ENCODE assay signal across 8 mouse cellular contexts in genomic region chr3:51388904-51389303, GRCm38 (mm10). TPM values are rescaled to one million over a fixed set of nuclear protein-coding genes. Genes with fewer than 3 reads are reported as not detected.
DNase-seq lines count a peak whose midpoint lies in the region; ATAC-seq lines count a peak whose summit lies in the region.

No protein-coding gene starts in this region.

- 3% methylated on average over 13 of the region's 13 CpGs for WGBS in kidney, embryonic 15.5 days
- WGBS in embryonic facial prominence, embryonic 15.5 days = 11% methylated on average over 13 of the region's 13 CpGs
- WGBS in limb, embryonic 12.5 days = 8% methylated on average over 13 of the region's 13 CpGs
- WGBS in neural tube, embryonic 11.5 days = 3% methylated on average over 13 of the region's 13 CpGs

- no peaks in the 10 kb centered on the region for H3K36me3 ChIP-seq in kidney, embryonic 15.5 days
- H3K36me3 ChIP-seq in embryonic facial prominence, embryonic 15.5 days = no peaks in the 10 kb centered on the region
- H3K36me3 ChIP-seq in limb, embryonic 12.5 days = no peaks in the 10 kb centered on the region
- no peaks in the 10 kb centered on the region for H3K36me3 ChIP-seq in neural tube, embryonic 11.5 days (ENCODE audit: control insufficient read depth, insufficient read depth, low read length)

- H3K4me1 ChIP-seq in kidney, embryonic 15.5 days = peaks cover 7% of the 10 kb centered on the region
- H3K4me1 ChIP-seq in embryonic facial prominence, embryonic 15.5 days = peaks cover 6% of the 10 kb centered on the region; the same call in 1 of the 2 replicates
- no peaks in the 10 kb centered on the region; the same call in 1 of the 2 replicates for H3K4me1 ChIP-seq in limb, embryonic 12.5 days (replicated peaks)
- no peaks in the 10 kb centered on the region for H3K4me1 ChIP-seq in neural tube, embryonic 11.5 days (ENCODE audit: control insufficient read depth, insufficient read depth, low read length)

- H3K9ac ChIP-seq in kidney, embryonic 15.5 days = 0 out of 2 replicates have a peak overlapping the region, but pooled peaks have one; percentile 23
- no peak overlapping the region for H3K9ac ChIP-seq in embryonic facial prominence, embryonic 15.5 days
- peak overlapping the region; percentile 44 for H3K9ac ChIP-seq in limb, embryonic 12.5 days (replicated peaks)
- no peak overlapping the region; the same call in 1 of the 2 replicates for H3K9ac ChIP-seq in neural tube, embryonic 11.5 days (ENCODE audit: low read length)

- peak overlapping the region; percentile 26 for H3K4me3 ChIP-seq in kidney, embryonic 15.5 days (replicated peaks)
- peak overlapping the region; percentile 13; the same call in 1 of the 2 replicates for H3K4me3 ChIP-seq in embryonic facial prominence, embryonic 15.5 days (replicated peaks)
- H3K4me3 ChIP-seq in limb, embryonic 12.5 days (replicated peaks) = peak overlapping the region; percentile 27
- no peak overlapping the region for H3K4me3 ChIP-seq in neural tube, embryonic 11.5 days (ENCODE audit: low read depth, low read length)

- intact Hi-C loops in left cerebral cortex, postnatal 14 days (cut with DNase I) = no loop called here

- no peak overlapping the region for H3K27ac ChIP-seq in kidney, embryonic 15.5 days
- H3K27ac ChIP-seq in embryonic facial prominence, embryonic 15.5 days (replicated peaks) = no peak overlapping the region
- no peak overlapping the region for H3K27ac ChIP-seq in limb, embryonic 12.5 days
- H3K27ac ChIP-seq in neural tube, embryonic 11.5 days (ENCODE audit: low read depth, low read length) = no peak overlapping the region

- peak overlapping the region; percentile 53 for H3K4me2 ChIP-seq in kidney, embryonic 15.5 days
- H3K4me2 ChIP-seq in embryonic facial prominence, embryonic 15.5 days (replicated peaks) = peak overlapping the region; percentile 39
- H3K4me2 ChIP-seq in limb, embryonic 12.5 days = peak overlapping the region; percentile 55
- H3K4me2 ChIP-seq in neural tube, embryonic 11.5 days (ENCODE audit: low read depth) = peak overlapping the region; percentile 12

- no peak for DNase-seq in kidney, postnatal 36 days
- DNase-seq in neural tube, embryonic 11.5 days (ENCODE audit: low spot score) = no peak
- DNase-seq in urinary bladder, postnatal 4 days (ENCODE audit: low spot score in 2 of 2) = no peak
- DNase-seq in left cerebral cortex, postnatal 14 days (ENCODE audit: low spot score in 2 of 2) = no peak
- no peak for DNase-seq in adrenal gland, adult 2 months

- no peaks in the 10 kb centered on the region for H3K9me3 ChIP-seq in kidney, embryonic 15.5 days (replicated peaks)
- no peaks in the 10 kb centered on the region for H3K9me3 ChIP-seq in embryonic facial prominence, embryonic 15.5 days (replicated peaks)
- no peaks in the 10 kb centered on the region for H3K9me3 ChIP-seq in limb, embryonic 12.5 days
- H3K9me3 ChIP-seq in neural tube, embryonic 11.5 days (ENCODE audit: control insufficient read depth, low read length) = no peaks in the 10 kb centered on the region

- ATAC-seq in kidney, embryonic 15.5 days (replicated peaks; ENCODE audit: low FRiP score) = peak; percentile 74
- no peak for ATAC-seq in embryonic facial prominence, embryonic 15.5 days (ENCODE audit: insufficient number of reproducible peaks, low FRiP score, low TSS enrichment, low read depth)
- no peak for ATAC-seq in limb, embryonic 12.5 days (ENCODE audit: insufficient number of reproducible peaks, insufficient read depth, low FRiP score, low TSS enrichment, low read depth)
- ATAC-seq in neural tube, embryonic 11.5 days (ENCODE audit: insufficient read depth, low FRiP score, low TSS enrichment) = no peak

- peaks cover 14% of the 10 kb centered on the region; the same call in 1 of the 2 replicates for H3K27me3 ChIP-seq in kidney, embryonic 15.5 days
- H3K27me3 ChIP-seq in embryonic facial prominence, embryonic 15.5 days = no peaks in the 10 kb centered on the region
- peaks cover 15% of the 10 kb centered on the region for H3K27me3 ChIP-seq in limb, embryonic 12.5 days
- H3K27me3 ChIP-seq in neural tube, embryonic 11.5 days (ENCODE audit: control insufficient read depth, insufficient read depth, low read length) = no peaks in the 10 kb centered on the region

RNA-seq across cellular contexts. Expression of gene Mgarp, which starts 7.6 kb away (rescaled TPM):
- polyA plus RNA-seq in kidney, embryonic 15.5 days (2015; fragmentation: Nextera tagmentation; extraction: Ambion mirVana) = 5.3 and 11.4 TPM in 2 replicates
- polyA plus RNA-seq in embryonic facial prominence, embryonic 15.5 days (2015; fragmentation: Nextera tagmentation; extraction: Ambion mirVana) = 4.8 and 5.7 TPM in 2 replicates
- 3.8 and 4.8 TPM in 2 replicates for polyA plus RNA-seq in limb, embryonic 12.5 days (2016; fragmentation: Nextera tagmentation; extraction: Ambion mirVana)
- polyA plus RNA-seq in neural tube, embryonic 11.5 days (2014; fragmentation: Nextera tagmentation; extraction: Ambion mirVana) = 4.2 and 6.7 TPM in 2 replicates
- total RNA-seq in left cerebral cortex, postnatal 14 days (2021) = not detected
- total RNA-seq in adrenal gland, adult 2 months (2021) = 1,000 to 10,000 TPM in 1 of 2 experiments, 100 to 1,000 TPM in 1; 689 to 1,037 TPM
- polyA plus RNA-seq in adrenal gland, adult 2 months (2012; rRNA removed) = 297 and 312 TPM in 2 replicates

RNA-seq across cellular contexts. Expression of gene Ndufc1, which starts 19.9 kb away (rescaled TPM):
- 771 and 842 TPM in 2 replicates for polyA plus RNA-seq in kidney, embryonic 15.5 days (2015; fragmentation: Nextera tagmentation; extraction: Ambion mirVana)
- polyA plus RNA-seq in embryonic facial prominence, embryonic 15.5 days (2015; fragmentation: Nextera tagmentation; extraction: Ambion mirVana) = 613 and 635 TPM in 2 replicates
- polyA plus RNA-seq in limb, embryonic 12.5 days (2016; fragmentation: Nextera tagmentation; extraction: Ambion mirVana) = 737 and 751 TPM in 2 replicates
- 654 and 724 TPM in 2 replicates for polyA plus RNA-seq in neural tube, embryonic 11.5 days (2014; fragmentation: Nextera tagmentation; extraction: Ambion mirVana)
- 100 to 1,000 TPM; 343 to 354 TPM for total RNA-seq in left cerebral cortex, postnatal 14 days (2021)
- total RNA-seq in adrenal gland, adult 2 months (2021) = 100 to 1,000 TPM; 705 to 794 TPM
- polyA plus RNA-seq in adrenal gland, adult 2 months (2012; rRNA removed) = 237 and 341 TPM in 2 replicates

RNA-seq across cellular contexts. Expression of gene Naa15, which starts 26.0 kb away (rescaled TPM):
- 52.3 and 54.6 TPM in 2 replicates for polyA plus RNA-seq in kidney, embryonic 15.5 days (2015; fragmentation: Nextera tagmentation; extraction: Ambion mirVana)
- polyA plus RNA-seq in embryonic facial prominence, embryonic 15.5 days (2015; fragmentation: Nextera tagmentation; extraction: Ambion mirVana) = 40.6 and 41.4 TPM in 2 replicates
- 60.5 and 60.6 TPM in 2 replicates for polyA plus RNA-seq in limb, embryonic 12.5 days (2016; fragmentation: Nextera tagmentation; extraction: Ambion mirVana)
- 46.8 and 51.7 TPM in 2 replicates for polyA plus RNA-seq in neural tube, embryonic 11.5 days (2014; fragmentation: Nextera tagmentation; extraction: Ambion mirVana)
- 10 to 100 TPM; 39.8 to 46.5 TPM for total RNA-seq in left cerebral cortex, postnatal 14 days (2021)
- 10 to 100 TPM; 39.5 to 63.8 TPM for total RNA-seq in adrenal gland, adult 2 months (2021)
- polyA plus RNA-seq in adrenal gland, adult 2 months (2012; rRNA removed) = 0.46 and 0.59 TPM in 2 replicates

RNA-seq across cellular contexts. Expression of gene Elf2, which starts 48.4 kb away (rescaled TPM):
- polyA plus RNA-seq in kidney, embryonic 15.5 days (2015; fragmentation: Nextera tagmentation; extraction: Ambion mirVana) = 58.2 and 73.7 TPM in 2 replicates
- polyA plus RNA-seq in embryonic facial prominence, embryonic 15.5 days (2015; fragmentation: Nextera tagmentation; extraction: Ambion mirVana) = 60.8 and 71.0 TPM in 2 replicates
- 56.6 and 59.3 TPM in 2 replicates for polyA plus RNA-seq in limb, embryonic 12.5 days (2016; fragmentation: Nextera tagmentation; extraction: Ambion mirVana)
- 38.4 and 47.3 TPM in 2 replicates for polyA plus RNA-seq in neural tube, embryonic 11.5 days (2014; fragmentation: Nextera tagmentation; extraction: Ambion mirVana)
- 10 to 100 TPM; 25.5 to 26.1 TPM for total RNA-seq in left cerebral cortex, postnatal 14 days (2021)
- total RNA-seq in adrenal gland, adult 2 months (2021) = 10 to 100 TPM; 66.3 to 70.8 TPM
- polyA plus RNA-seq in adrenal gland, adult 2 months (2012; rRNA removed) = 30.7 and 39.1 TPM in 2 replicates

Comparison
In these comparisons a context has a peak if more than half of its experiments do, and no peak if none do; other contexts are left out.
1. H3K9ac ChIP-seq: peak in kidney, embryonic 15.5 days (single experiment) and limb, embryonic 12.5 days (single experiment); none in embryonic facial prominence, embryonic 15.5 days (single experiment) and neural tube, embryonic 11.5 days (single experiment).
2. RNA of gene Mgarp, which starts 7.6 kb away (polyA plus RNA-seq): 297 to 312 TPM in adrenal gland, adult 2 months; 5.3 to 11.4 TPM in kidney, embryonic 15.5 days, 4.2 to 6.7 TPM in neural tube, embryonic 11.5 days, 4.8 to 5.7 TPM in embryonic facial prominence, embryonic 15.5 days and 3.8 to 4.8 TPM in limb, embryonic 12.5 days; every median in the first group is over 10 times any median in the second.
3. RNA of gene Naa15, which starts 26.0 kb away (polyA plus RNA-seq): 60.5 to 60.6 TPM in limb, embryonic 12.5 days, 52.3 to 54.6 TPM in kidney, embryonic 15.5 days, 46.8 to 51.7 TPM in neural tube, embryonic 11.5 days and 40.6 to 41.4 TPM in embryonic facial prominence, embryonic 15.5 days; 0.46 to 0.59 TPM in adrenal gland, adult 2 months; every median in the first group is over 10 times any median in the second.
4. Peak in every context shown above with its lines, with median percentiles within 50 percentile points of each other: H3K4me2 ChIP-seq.